Mouse (Mus musculus) heart, adult 10 weeks (tissue): ENCODE data around the gene Zfp976. TPM values are rescaled to one million over a fixed set of nuclear protein-coding genes. Genes with fewer than 3 reads are reported as not detected.

ENCODE experiments used
- polyA plus RNA-seq: library from polyadenylated mRNA; stranded (reverse); fragments of 350-450 nt; fragmentation: Illumina TruSeq; extraction: RNeasy Lipid Tissue Mini Kit (QIAGEN cat#74804); gene quantifications from one replicate; pipeline ENCODE4 v1.2.3, GENCODE M21; 2014; ENCODE audit warnings: low read depth, low replicate concordance

Zfp976 gene
- 1.8 TPM for polyA plus RNA-seq

DNA sequence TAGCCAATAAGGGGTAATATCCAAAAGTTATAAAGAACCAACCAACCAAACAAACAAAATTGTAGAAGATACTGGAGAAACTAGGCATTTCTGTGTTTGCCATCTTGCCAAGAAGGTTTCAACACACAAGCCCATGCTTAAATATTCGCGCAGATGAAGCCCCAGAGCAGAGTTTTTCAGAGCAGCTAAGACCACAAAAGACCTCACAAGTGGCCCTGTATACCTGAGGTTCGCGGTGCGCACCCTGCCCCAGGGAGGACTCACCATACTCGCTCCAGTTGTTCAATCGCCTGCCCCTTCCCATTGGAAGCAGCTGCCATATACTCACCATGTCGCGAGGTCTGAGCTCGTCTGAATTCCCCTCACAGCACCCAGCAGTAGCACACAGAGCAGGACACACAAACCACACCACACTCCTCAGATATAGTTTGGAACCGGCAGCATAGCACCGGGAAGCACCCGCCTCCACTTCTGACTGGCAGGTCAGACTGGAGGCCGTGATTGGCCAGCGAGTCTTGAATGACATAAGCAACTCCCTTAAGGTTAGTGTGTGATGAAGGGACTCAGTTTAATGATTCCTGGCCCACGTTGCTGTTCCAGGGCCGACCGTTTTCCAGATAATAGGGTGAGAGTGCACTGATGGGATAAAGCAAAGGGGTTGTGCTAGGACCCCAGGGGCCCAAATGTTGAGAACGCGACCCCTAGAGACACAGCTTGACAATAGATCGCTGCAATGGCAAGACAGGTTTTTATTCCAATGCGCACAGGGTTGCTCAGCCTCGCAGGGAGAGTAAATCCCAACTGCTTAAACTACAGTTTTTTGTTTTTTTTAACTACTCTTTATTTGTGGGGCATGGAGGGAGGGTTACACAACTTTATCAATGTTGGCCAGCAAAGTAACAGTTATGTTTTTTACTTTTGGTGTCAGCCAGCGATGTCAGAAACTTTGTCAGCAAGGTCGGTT lies at the start of gene Zfp976:
TSS of gene Zfp976 (minus strand) at position 437 of the 964 bp plus-strand sequence.

DNA sequence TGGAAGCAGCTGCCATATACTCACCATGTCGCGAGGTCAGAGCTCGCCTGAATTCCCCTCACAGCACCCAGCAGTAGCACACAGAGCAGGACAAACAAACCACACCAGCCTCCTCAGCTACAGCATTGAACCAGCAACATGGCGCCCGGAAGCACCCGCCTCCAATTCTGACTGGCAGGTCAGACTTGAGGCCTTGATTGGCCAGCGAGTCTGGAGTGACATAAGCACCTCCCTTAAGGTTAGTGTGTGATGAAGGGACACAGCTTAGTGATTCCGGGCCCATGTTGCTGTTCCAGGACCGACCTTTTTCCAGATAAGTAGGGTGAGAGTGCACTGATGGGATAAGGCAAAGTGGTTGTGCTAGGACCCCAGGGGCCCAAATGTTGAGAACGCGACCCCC lies 50.0 kb downstream of the Zfp976 start, which contains the start of gene Zfp977:
TSS of gene Zfp977 (minus strand) at position 135 of the 400 bp plus-strand sequence.

DNA sequence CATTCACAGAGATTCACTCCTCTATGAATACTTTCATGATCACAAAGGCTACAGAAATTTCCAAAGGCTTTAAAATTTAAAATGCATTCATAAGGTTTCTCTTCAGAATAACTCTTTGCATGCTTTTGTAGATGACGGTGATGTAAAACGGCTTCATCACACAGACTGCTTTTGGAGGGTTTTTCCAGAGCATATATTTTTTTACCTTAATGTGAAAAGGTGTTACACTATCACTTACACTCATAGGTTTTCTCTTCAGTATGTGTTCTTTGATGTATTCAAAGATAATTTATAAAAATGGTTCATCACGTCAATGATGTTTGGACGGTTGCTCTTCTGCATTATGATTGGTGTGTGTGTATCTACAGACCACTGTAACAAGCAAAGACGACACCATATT lies 63.9 kb downstream of the Zfp976 start, which contains the start of gene Gm21028:
TSS of gene Gm21028 (minus strand) at position 101 of the 400 bp plus-strand sequence.

Other genes starting within 250 kb of the Zfp976 start
- gene 4933421I07Rik, start 194.5 kb downstream of the Zfp976 start, polyA plus RNA-seq, result not detected
- 3.1 TPM for gene Zfp141, start 136.8 kb downstream of the Zfp976 start, polyA plus RNA-seq
- not detected for gene Gm21028, start 64.0 kb downstream of the Zfp976 start, polyA plus RNA-seq
- gene Zfp977, start 50.0 kb downstream of the Zfp976 start, polyA plus RNA-seq, result 1.4 TPM
- 3.8 TPM for gene Zfp975, start 50.2 kb upstream of the Zfp976 start, polyA plus RNA-seq
- not detected for gene Gm17067, start 84.4 kb upstream of the Zfp976 start, polyA plus RNA-seq
- not detected for gene Vmn2r62, start 150.9 kb upstream of the Zfp976 start, polyA plus RNA-seq
- not detected for gene Gm2381, start 224.6 kb upstream of the Zfp976 start, polyA plus RNA-seq